Mouse (Mus musculus): Measurements from ENCODE around the gene Lhfp. TPM values are rescaled to one million over a fixed set of nuclear protein-coding genes. Genes with fewer than 3 reads are reported as not detected.

Lhfp gene
- polyA plus RNA-seq, 1 experiment from 2014 or later = 4.5 TPM

GRCm38 (mm10) chr3:53284471-53285177 lies 243.3 kb downstream of the Lhfp start:
- H3K27me3 ChIP-seq = no peaks in the 10 kb centered on the region
- H3K9me3 ChIP-seq (replicated peaks) = no peaks in the 10 kb centered on the region
- H3K27ac ChIP-seq = no peak overlapping the region
- no peak overlapping the region for H3K4me2 ChIP-seq
- no peak overlapping the region for H3K4me3 ChIP-seq (replicated peaks)
- WGBS (ENCODE audit: insufficient replicate concordance) = 49% methylated on average over 13 of the region's 13 CpGs
- H3K36me3 ChIP-seq = no peaks in the 10 kb centered on the region
- H3K9ac ChIP-seq = no peak overlapping the region
- no peak for DNase-seq
- H3K4me1 ChIP-seq (replicated peaks) = no peaks in the 10 kb centered on the region
- ATAC-seq (ENCODE audit: low read depth) = no peak

DNA sequence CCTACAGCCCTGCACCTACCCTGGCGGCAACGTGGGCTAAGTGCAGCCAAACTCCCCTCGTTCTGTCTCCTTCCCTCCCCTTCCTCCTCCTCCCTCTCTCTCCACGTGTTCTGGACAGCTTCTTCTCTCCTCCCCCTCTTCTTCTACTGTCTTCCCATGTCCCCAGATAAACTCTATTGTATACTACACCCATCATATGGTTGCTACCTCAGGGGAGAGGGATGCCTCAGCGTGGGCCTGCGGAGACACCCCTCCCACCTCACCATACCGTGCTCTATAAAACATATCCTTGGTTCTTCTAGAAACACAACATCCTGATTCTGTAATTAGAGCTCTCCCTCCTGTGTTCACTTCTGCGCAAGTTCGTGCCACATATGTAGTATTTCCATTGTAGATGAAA lies 247.3 kb downstream of the Lhfp start:
- Histone ChIP-seq H3K36me3 (no peaks in the 10 kb centered on the region), H3K4me3 (replicated peaks) (no peak overlapping the region), H3K4me2 (no peak overlapping the region), H3K9ac (no peak overlapping the region), H3K9me3 (replicated peaks) (no peaks in the 10 kb centered on the region), H3K4me1 (replicated peaks) (no peaks in the 10 kb centered on the region), H3K27me3 (no peaks in the 10 kb centered on the region), H3K27ac (no peak overlapping the region)
- DNase-seq (no peak), ATAC-seq (ENCODE audit: low read depth) (no peak)
- 55% methylated on average over 9 of the region's 9 CpGs for WGBS (ENCODE audit: insufficient replicate concordance)

GRCm38 (mm10) chr3:53289589-53290219 lies 248.4 kb downstream of the Lhfp start:
- Histone ChIP-seq H3K4me2 (no peak overlapping the region), H3K4me3 (replicated peaks) (no peak overlapping the region), H3K36me3 (no peaks in the 10 kb centered on the region), H3K9ac (no peak overlapping the region), H3K9me3 (replicated peaks) (no peaks in the 10 kb centered on the region), H3K27ac (no peak overlapping the region), H3K4me1 (replicated peaks) (no peaks in the 10 kb centered on the region), H3K27me3 (no peaks in the 10 kb centered on the region)
- no peak for ATAC-seq (ENCODE audit: low read depth)
- no peak for DNase-seq
- whole genome bisulfite sequencing (ENCODE audit: insufficient replicate concordance) = 78% methylated on average over 14 of the region's 14 CpGs

DNA sequence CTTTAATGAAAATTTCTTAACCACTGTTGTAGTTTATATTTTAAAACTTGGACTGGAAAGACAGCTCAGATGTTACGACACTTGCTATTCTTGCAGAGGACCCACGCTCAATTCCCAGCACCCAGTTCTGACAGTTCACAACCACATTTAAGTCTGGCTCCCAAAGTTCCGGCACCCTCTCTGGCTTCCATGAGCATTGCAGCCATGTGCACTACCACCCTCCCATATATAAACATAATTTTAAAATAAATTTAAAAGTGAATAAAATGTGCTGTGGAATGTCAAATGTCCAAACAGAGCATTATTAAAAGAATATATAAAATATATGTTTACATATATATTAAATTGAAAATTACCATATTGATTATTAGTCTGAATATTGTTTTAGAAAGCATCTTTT lies 249.9 kb downstream of the Lhfp start:
- H3K4me1 ChIP-seq (replicated peaks) = no peaks in the 10 kb centered on the region
- no peaks in the 10 kb centered on the region for H3K9me3 ChIP-seq (replicated peaks)
- H3K4me3 ChIP-seq (replicated peaks) = no peak overlapping the region
- ATAC-seq (ENCODE audit: low read depth) (no peak), DNase-seq (no peak)
- no peak overlapping the region for H3K27ac ChIP-seq
- H3K9ac ChIP-seq = no peak overlapping the region
- H3K27me3 ChIP-seq = no peaks in the 10 kb centered on the region
- no peaks in the 10 kb centered on the region for H3K36me3 ChIP-seq
- no peak overlapping the region for H3K4me2 ChIP-seq
- WGBS (ENCODE audit: insufficient replicate concordance) = 73% methylated on average over 3 of the region's 3 CpGs

DNA sequence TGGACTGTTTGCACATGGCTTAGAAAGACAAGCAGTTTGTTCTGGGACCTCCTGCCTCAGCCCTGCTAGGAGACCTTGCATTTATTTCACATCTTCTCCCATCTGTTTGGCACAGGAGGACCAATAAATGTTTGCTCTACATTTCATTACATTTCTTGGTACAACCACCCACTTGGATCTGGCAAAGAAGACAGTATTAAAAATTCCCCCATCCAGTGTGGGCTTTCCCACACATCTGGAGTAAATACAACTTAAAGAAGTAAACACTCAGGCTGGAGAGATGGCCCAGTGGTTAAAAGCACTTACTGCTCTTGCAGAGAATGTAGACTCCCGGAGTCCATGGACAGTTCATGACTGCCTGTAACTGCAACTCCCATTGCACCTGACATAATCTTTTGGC lies 250.6 kb downstream of the Lhfp start:
- WGBS (ENCODE audit: insufficient replicate concordance) = 65% methylated on average over 1 of the region's 1 CpGs
- Histone ChIP-seq H3K9me3 (replicated peaks) (no peaks in the 10 kb centered on the region), H3K4me2 (no peak overlapping the region), H3K27ac (no peak overlapping the region), H3K4me3 (replicated peaks) (no peak overlapping the region), H3K27me3 (no peaks in the 10 kb centered on the region), H3K4me1 (replicated peaks) (no peaks in the 10 kb centered on the region), H3K36me3 (no peaks in the 10 kb centered on the region), H3K9ac (no peak overlapping the region)
- DNase-seq = no peak
- no peak for ATAC-seq (ENCODE audit: low read depth)

GRCm38 (mm10) chr3:53292474-53292873 lies 251.1 kb downstream of the Lhfp start:
- Histone ChIP-seq H3K27me3 (no peaks in the 10 kb centered on the region), H3K27ac (no peak overlapping the region), H3K9ac (no peak overlapping the region), H3K4me1 (replicated peaks) (no peaks in the 10 kb centered on the region), H3K4me3 (replicated peaks) (no peak overlapping the region), H3K4me2 (no peak overlapping the region), H3K36me3 (no peaks in the 10 kb centered on the region), H3K9me3 (replicated peaks) (no peaks in the 10 kb centered on the region)
- no peak for ATAC-seq (ENCODE audit: low read depth)
- WGBS (ENCODE audit: insufficient replicate concordance) = 49% methylated on average over 3 of the region's 3 CpGs
- DNase-seq = no peak

DNA sequence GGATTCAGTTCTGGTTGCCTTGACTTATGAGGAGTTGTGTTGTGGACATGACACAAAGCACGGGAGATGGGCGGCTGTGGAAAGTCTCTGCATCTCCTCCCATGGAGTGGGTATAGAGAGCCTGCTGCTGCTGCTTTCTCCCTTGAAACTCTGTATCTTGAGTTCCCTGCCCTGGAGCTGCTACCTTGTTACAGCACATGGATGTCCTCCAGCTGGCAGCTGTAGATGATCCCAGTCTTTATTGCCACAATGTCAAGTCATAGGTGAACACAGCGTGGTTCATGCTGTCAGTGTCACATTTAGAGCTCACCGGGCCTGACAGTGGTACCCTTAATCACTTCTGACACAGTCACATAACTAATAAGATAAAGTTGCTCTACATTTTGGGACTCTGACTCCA lies 251.7 kb downstream of the Lhfp start:
- Histone ChIP-seq H3K9me3 (replicated peaks) (no peaks in the 10 kb centered on the region), H3K4me1 (replicated peaks) (no peaks in the 10 kb centered on the region), H3K4me2 (no peak overlapping the region), H3K9ac (no peak overlapping the region), H3K36me3 (no peaks in the 10 kb centered on the region), H3K27me3 (no peaks in the 10 kb centered on the region), H3K4me3 (replicated peaks) (no peak overlapping the region), H3K27ac (no peak overlapping the region)
- 70% methylated on average over 4 of the region's 4 CpGs for WGBS (ENCODE audit: insufficient replicate concordance)
- DNase-seq = no peak
- ATAC-seq (ENCODE audit: low read depth) = no peak

DNA sequence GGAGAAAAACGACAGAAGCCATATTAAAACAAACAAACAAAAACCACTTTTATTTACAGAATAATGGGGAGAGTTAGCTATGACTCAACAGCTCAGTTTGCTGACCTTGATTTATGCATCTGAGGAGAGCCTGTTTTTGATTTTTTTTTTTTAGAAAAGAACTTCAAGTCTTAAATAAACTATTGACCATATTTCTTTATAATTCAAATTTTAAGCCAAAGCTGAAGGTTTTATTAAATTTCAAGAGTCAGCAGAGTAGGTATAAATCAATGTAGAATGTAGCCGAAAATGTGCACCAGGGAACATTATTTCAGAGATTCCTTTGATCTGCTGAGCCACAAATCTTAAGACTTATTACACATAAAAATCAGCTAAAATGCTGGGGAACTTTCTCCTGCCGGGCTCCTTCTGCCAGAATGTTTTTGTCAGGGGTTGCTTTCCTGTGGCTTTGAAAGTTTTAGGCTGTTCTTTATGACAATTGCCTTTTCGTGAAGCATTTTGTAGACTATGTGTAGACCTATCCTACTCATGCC lies 252.6 kb downstream of the Lhfp start:
- Histone ChIP-seq H3K9me3 (replicated peaks) (no peaks in the 10 kb centered on the region), H3K4me3 (replicated peaks) (no peak overlapping the region), H3K9ac (no peak overlapping the region), H3K4me1 (replicated peaks) (no peaks in the 10 kb centered on the region), H3K36me3 (no peaks in the 10 kb centered on the region), H3K27ac (no peak overlapping the region), H3K4me2 (no peak overlapping the region), H3K27me3 (no peaks in the 10 kb centered on the region)
- ATAC-seq (ENCODE audit: low read depth) (no peak), DNase-seq (no peak)
- 46% methylated on average over 4 of the region's 4 CpGs for WGBS (ENCODE audit: insufficient replicate concordance)

GRCm38 (mm10) chr3:53294855-53295254 lies 253.5 kb downstream of the Lhfp start:
- DNase-seq = no peak
- ATAC-seq (ENCODE audit: low read depth) = no peak
- no peaks in the 10 kb centered on the region for H3K9me3 ChIP-seq (replicated peaks)
- H3K27me3 ChIP-seq = no peaks in the 10 kb centered on the region
- no peaks in the 10 kb centered on the region for H3K4me1 ChIP-seq (replicated peaks)
- no peak overlapping the region for H3K4me3 ChIP-seq (replicated peaks)
- no peak overlapping the region for H3K27ac ChIP-seq
- H3K4me2 ChIP-seq = no peak overlapping the region
- H3K9ac ChIP-seq = no peak overlapping the region
- WGBS (ENCODE audit: insufficient replicate concordance) = 63% methylated on average over 6 of the region's 6 CpGs
- no peaks in the 10 kb centered on the region for H3K36me3 ChIP-seq

DNA sequence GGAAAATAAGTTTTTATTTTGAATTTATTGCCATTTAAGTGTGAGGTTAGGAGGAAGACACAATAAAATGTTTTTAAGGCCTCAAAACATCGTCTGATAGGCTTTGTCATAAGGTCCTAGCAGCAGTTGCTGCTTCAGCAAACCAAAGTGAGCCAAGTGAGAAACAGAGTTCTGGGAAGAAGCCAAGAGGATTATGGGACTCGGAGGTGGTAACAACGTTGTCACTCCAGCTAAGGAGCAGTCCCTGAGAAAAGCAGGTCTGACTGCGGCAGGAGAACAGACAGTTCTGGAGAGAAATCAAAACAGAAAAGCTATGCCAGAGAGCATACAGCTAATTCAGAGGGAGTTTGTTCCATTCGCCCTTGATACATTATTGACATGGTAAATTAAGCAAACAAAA lies 260.5 kb downstream of the Lhfp start:
- Histone ChIP-seq H3K9me3 (replicated peaks) (no peaks in the 10 kb centered on the region), H3K27ac (no peak overlapping the region), H3K4me1 (replicated peaks) (no peaks in the 10 kb centered on the region), H3K27me3 (no peaks in the 10 kb centered on the region), H3K4me3 (replicated peaks) (no peak overlapping the region), H3K36me3 (no peaks in the 10 kb centered on the region), H3K9ac (no peak overlapping the region), H3K4me2 (no peak overlapping the region)
- no peak for DNase-seq
- 58% methylated on average over 5 of the region's 5 CpGs for WGBS (ENCODE audit: insufficient replicate concordance)
- no peak for ATAC-seq (ENCODE audit: low read depth)

DNA sequence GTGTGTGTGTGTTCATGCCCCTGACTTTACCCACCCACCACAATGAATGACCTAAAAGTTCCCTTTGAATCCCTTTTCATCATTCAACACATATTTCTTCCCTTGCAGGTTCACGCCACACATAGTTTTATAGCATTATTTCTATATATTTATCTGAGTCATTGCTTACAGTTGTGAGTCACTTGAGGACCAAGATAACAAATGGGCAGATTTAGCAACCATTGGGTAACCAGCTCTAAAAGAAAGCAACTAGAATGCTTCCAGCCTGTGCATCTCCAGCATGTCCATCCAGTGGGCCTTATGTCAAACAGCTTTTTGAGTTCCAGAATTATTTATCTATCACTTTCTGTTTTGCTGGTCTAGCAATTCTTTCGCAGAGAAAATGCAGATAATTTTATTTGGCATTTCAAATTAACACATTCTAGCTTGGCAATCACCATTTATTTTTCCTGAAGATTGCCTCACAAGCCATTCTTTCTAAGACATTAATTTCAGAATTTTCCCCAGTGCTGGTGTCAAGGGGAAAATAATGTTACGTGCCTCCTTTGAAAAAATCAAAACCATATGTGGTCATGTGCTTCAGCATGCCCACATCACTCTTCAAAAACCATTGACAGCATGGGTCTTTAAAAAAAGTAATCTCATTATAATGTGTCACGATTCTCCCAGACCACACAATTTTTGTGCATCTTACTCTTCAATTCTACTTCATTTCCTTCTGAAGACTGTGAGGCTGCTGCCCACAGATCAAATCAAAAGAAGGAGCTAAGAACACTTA lies 263.0 kb downstream of the Lhfp start:
- DNase-seq = no peak
- no peak for ATAC-seq (ENCODE audit: low read depth)
- no peak overlapping the region for H3K27ac ChIP-seq
- 58% methylated on average over 4 of the region's 4 CpGs for WGBS (ENCODE audit: insufficient replicate concordance)
- H3K4me2 ChIP-seq = no peak overlapping the region
- H3K4me3 ChIP-seq (replicated peaks) = no peak overlapping the region
- no peaks in the 10 kb centered on the region for H3K9me3 ChIP-seq (replicated peaks)
- H3K4me1 ChIP-seq (replicated peaks) = no peaks in the 10 kb centered on the region
- no peaks in the 10 kb centered on the region for H3K27me3 ChIP-seq
- H3K9ac ChIP-seq = no peak overlapping the region
- no peaks in the 10 kb centered on the region for H3K36me3 ChIP-seq
